ENCODE assay signal across 9 mouse cellular contexts in genomic region chr7:16263015-16263787, GRCm38 (mm10). TPM values are rescaled to one million over a fixed set of nuclear protein-coding genes. Genes with fewer than 3 reads are reported as not detected.
DNase-seq lines count a peak whose midpoint lies in the region; ATAC-seq and TF ChIP-seq lines count a peak whose summit lies in the region.
"Had no signal": no experiment of that assay in that cellular context is flagged by ENCODE, and none has a peak within 500 bp of the region (broad histone marks: within the 10 kb centered on the region; RNA-seq: fewer than 3 reads in every experiment).

No protein-coding gene starts in this region.

- ATAC-seq in kidney, embryonic 16.5 days (ENCODE audit: low FRiP score, low TSS enrichment), result no peak
- peak; percentile 27; the same call in 1 of the 2 replicates for ATAC-seq in midbrain, embryonic 13.5 days

- H3K9ac ChIP-seq in kidney, embryonic 16.5 days (replicated peaks; ENCODE audit: low read length), result no peak overlapping the region
- no peak overlapping the region for H3K9ac ChIP-seq in midbrain, embryonic 13.5 days (replicated peaks)
- H3K9ac ChIP-seq: neural tube, embryonic 12.5 days had no signal

- intact Hi-C loops in heart, postnatal 10 days (cut with DNase I), result loop anchor here (1.0 to 5.0 kb wide), 2 partner anchors 51 to 71 kb away; no protein-coding TSS in a partner anchor

- H3K4me3 ChIP-seq in kidney, embryonic 16.5 days (ENCODE audit: low read length), result no peak overlapping the region
- H3K4me3 ChIP-seq in midbrain, embryonic 13.5 days (replicated peaks), result no peak overlapping the region
- no peak overlapping the region for H3K4me3 ChIP-seq in testis, adult 2 months (ENCODE audit: control insufficient read depth, low read depth, low read length)
- H3K4me3 ChIP-seq: neural tube, embryonic 12.5 days had no signal

- DNase-seq in kidney, adult 18-20 months, result peak; percentile 85
- peak; percentile 75 for DNase-seq in T-cell, adult 2 months (ENCODE audit: low spot score)
- DNase-seq in cerebellum, postnatal 36 days, result peak; percentile 85 to 88
- DNase-seq in heart, postnatal 10 days, result peak; percentile 75 to 87
- peak; percentile 64 to 73 for DNase-seq in layer of hippocampus, postnatal 14 days (ENCODE audit: low spot score in 2 of 2)

- H3K4me1 ChIP-seq in kidney, embryonic 16.5 days (ENCODE audit: insufficient read depth, low read length), result no peaks in the 10 kb centered on the region
- no peaks in the 10 kb centered on the region for H3K4me1 ChIP-seq in midbrain, embryonic 13.5 days (replicated peaks)
- H3K4me1 ChIP-seq in testis, adult 2 months (ENCODE audit: control insufficient read depth, insufficient read depth, low read length), result 0 out of 2 replicates have a peak, but pooled peaks cover 2% of the 10 kb centered on the region
- H3K4me1 ChIP-seq: neural tube, embryonic 12.5 days had no signal

- TF ChIP-seq POLR2A in testis, adult 2 months (IDR thresholded peaks at IDR 0.05; ENCODE audit: control insufficient read depth, low read depth, low read length), result no peak

- H3K36me3 ChIP-seq in kidney, embryonic 16.5 days (ENCODE audit: insufficient read depth, low read length), result no peaks in the 10 kb centered on the region
- no peaks in the 10 kb centered on the region for H3K36me3 ChIP-seq in midbrain, embryonic 13.5 days
- H3K36me3 ChIP-seq in testis, adult 2 months (ENCODE audit: control insufficient read depth, insufficient read depth, low read length), result no peaks in the 10 kb centered on the region
- H3K36me3 ChIP-seq: neural tube, embryonic 12.5 days had no signal

- no peak overlapping the region for H3K4me2 ChIP-seq in kidney, embryonic 16.5 days (replicated peaks; ENCODE audit: low read depth, low read length)
- H3K4me2 ChIP-seq in midbrain, embryonic 13.5 days (replicated peaks), result no peak overlapping the region
- H3K4me2 ChIP-seq: neural tube, embryonic 12.5 days had no signal

- no peaks in the 10 kb centered on the region for H3K27me3 ChIP-seq in kidney, embryonic 16.5 days (ENCODE audit: insufficient read depth, low read length)
- no peaks in the 10 kb centered on the region for H3K27me3 ChIP-seq in midbrain, embryonic 13.5 days
- no peaks in the 10 kb centered on the region for H3K27me3 ChIP-seq in testis, adult 2 months (ENCODE audit: control insufficient read depth, insufficient read depth, low read length)
- H3K27me3 ChIP-seq: neural tube, embryonic 12.5 days had no signal

- TF ChIP-seq CTCF in testis, adult 2 months (IDR thresholded peaks at IDR 0.05; ENCODE audit: control insufficient read depth, insufficient read depth, insufficient replicate concordance, low read depth, low read length), result peak; percentile 22; the same call in 1 of the 2 replicates

- H3K9me3 ChIP-seq in kidney, embryonic 16.5 days (ENCODE audit: low read length), result peaks cover 7% of the 10 kb centered on the region; the same call in 1 of the 2 replicates
- H3K9me3 ChIP-seq in midbrain, embryonic 13.5 days, result no peaks in the 10 kb centered on the region; the same call in 1 of the 2 replicates

- no peak overlapping the region for H3K27ac ChIP-seq in kidney, embryonic 16.5 days (ENCODE audit: low read length)
- no peak overlapping the region for H3K27ac ChIP-seq in midbrain, embryonic 13.5 days
- no peak overlapping the region for H3K27ac ChIP-seq in testis, adult 2 months (ENCODE audit: control insufficient read depth, insufficient read depth, low read depth, low read length)
- H3K27ac ChIP-seq: neural tube, embryonic 12.5 days had no signal

- 27% methylated on average over 8 of the region's 8 CpGs for WGBS in kidney, embryonic 16.5 days
- WGBS in midbrain, embryonic 13.5 days, result 31% methylated on average over 8 of the region's 8 CpGs

RNA-seq across cellular contexts. Expression of gene C5ar1, which starts 3.9 kb away (rescaled TPM):
- 2.7 and 2.8 TPM in 2 replicates for polyA plus RNA-seq in kidney, embryonic 16.5 days (2015; fragmentation: Nextera tagmentation; extraction: Ambion mirVana)
- 1 to 10 TPM; 4.6 to 4.8 TPM for total RNA-seq in heart, postnatal 10 days (2021)
- total RNA-seq in layer of hippocampus, postnatal 14 days (2021), result 1 to 10 TPM in 1 of 2 experiments, under 1 TPM in 1; 0.74 to 2.0 TPM
- polyA plus RNA-seq in midbrain, embryonic 13.5 days (2015; fragmentation: Nextera tagmentation; extraction: Ambion mirVana), result 1.0 and 1.5 TPM in 2 replicates
- 0.53 and 0.65 TPM in 2 replicates for polyA plus RNA-seq in testis, adult 2 months (2012; rRNA removed)

RNA-seq across cellular contexts. Expression of gene Inafm1, which starts 10.2 kb away (rescaled TPM):
- polyA plus RNA-seq in kidney, embryonic 16.5 days (2015; fragmentation: Nextera tagmentation; extraction: Ambion mirVana), result 16.4 and 19.7 TPM in 2 replicates
- 10 to 100 TPM; 15.6 to 15.7 TPM for total RNA-seq in heart, postnatal 10 days (2021)
- total RNA-seq in layer of hippocampus, postnatal 14 days (2021), result 10 to 100 TPM; 28.1 to 31.2 TPM
- polyA plus RNA-seq in midbrain, embryonic 13.5 days (2015; fragmentation: Nextera tagmentation; extraction: Ambion mirVana), result 22.3 and 27.3 TPM in 2 replicates
- 19.5 and 22.5 TPM in 2 replicates for polyA plus RNA-seq in testis, adult 2 months (2012; rRNA removed)

RNA-seq across cellular contexts. Expression of gene C5ar2, which starts 19.2 kb away (rescaled TPM):
- polyA plus RNA-seq in kidney, embryonic 16.5 days (2015; fragmentation: Nextera tagmentation; extraction: Ambion mirVana), result 0.09 and 0.11 TPM in 2 replicates
- under 1 TPM; 0.38 to 0.50 TPM for total RNA-seq in heart, postnatal 10 days (2021)
- total RNA-seq in layer of hippocampus, postnatal 14 days (2021), result under 1 TPM; 0.48 to 0.55 TPM
- polyA plus RNA-seq in midbrain, embryonic 13.5 days (2015; fragmentation: Nextera tagmentation; extraction: Ambion mirVana), result 0.05 TPM in 1 of 2 replicates, not detected in the other
- polyA plus RNA-seq in testis, adult 2 months (2012; rRNA removed), result 0.02 and 0.07 TPM in 2 replicates

RNA-seq across cellular contexts. Expression of gene Ccdc9, which starts 23.4 kb away (rescaled TPM):
- 30.9 and 31.2 TPM in 2 replicates for polyA plus RNA-seq in kidney, embryonic 16.5 days (2015; fragmentation: Nextera tagmentation; extraction: Ambion mirVana)
- total RNA-seq in heart, postnatal 10 days (2021), result 10 to 100 TPM; 38.2 to 39.1 TPM
- total RNA-seq in layer of hippocampus, postnatal 14 days (2021), result 10 to 100 TPM; 84.3 to 84.5 TPM
- 22.5 and 39.4 TPM in 2 replicates for polyA plus RNA-seq in midbrain, embryonic 13.5 days (2015; fragmentation: Nextera tagmentation; extraction: Ambion mirVana)
- 46.0 and 47.1 TPM in 2 replicates for polyA plus RNA-seq in testis, adult 2 months (2012; rRNA removed)

RNA-seq across cellular contexts. Expression of gene Dhx34, which starts 41.4 kb away (rescaled TPM):
- polyA plus RNA-seq in kidney, embryonic 16.5 days (2015; fragmentation: Nextera tagmentation; extraction: Ambion mirVana), result 21.3 and 21.5 TPM in 2 replicates
- 1 to 10 TPM; 7.5 to 9.9 TPM for total RNA-seq in heart, postnatal 10 days (2021)
- total RNA-seq in layer of hippocampus, postnatal 14 days (2021), result 10 to 100 TPM in 1 of 2 experiments, 1 to 10 TPM in 1; 9.4 to 12.5 TPM
- 15.6 and 16.8 TPM in 2 replicates for polyA plus RNA-seq in midbrain, embryonic 13.5 days (2015; fragmentation: Nextera tagmentation; extraction: Ambion mirVana)
- 26.2 and 27.1 TPM in 2 replicates for polyA plus RNA-seq in testis, adult 2 months (2012; rRNA removed)
